In genomic region chr13:111265231-111266000, GRCm38 (mm10) we compare ENCODE assay signal across 19 mouse cellular contexts. TPM values are rescaled to one million over a fixed set of nuclear protein-coding genes. Genes with fewer than 3 reads are reported as not detected.
DNase-seq lines count a peak whose midpoint lies in the region; ATAC-seq and TF ChIP-seq lines count a peak whose summit lies in the region.
"Had no signal": no experiment of that assay in that cellular context is flagged by ENCODE, and none has a peak within 500 bp of the region (broad histone marks: within the 10 kb centered on the region; RNA-seq: fewer than 3 reads in every experiment).

No protein-coding gene starts in this region.

- no peak for TF ChIP-seq CTCF in left cerebral cortex, adult 2 months (IDR thresholded peaks at IDR 0.05)

- no peak for ATAC-seq in forebrain, embryonic 11.5 days (replicated peaks; ENCODE audit: low FRiP score)
- ATAC-seq in CD4-positive, CD25-positive, alpha-beta regulatory T cell, adult 4 months: peak; percentile 76
- ATAC-seq: forebrain, embryonic 16.5 days had no signal

- H3K27me3 ChIP-seq in forebrain, embryonic 10.5 days (ENCODE audit: poor library complexity, severe bottlenecking): no peaks in the 10 kb centered on the region
- no peaks in the 10 kb centered on the region for H3K27me3 ChIP-seq in forebrain, embryonic 11.5 days (ENCODE audit: control insufficient read depth, insufficient read depth, low read length)

- no peak overlapping the region for H3K9ac ChIP-seq in forebrain, embryonic 11.5 days (ENCODE audit: low read length)

- H3K4me2 ChIP-seq in forebrain, embryonic 11.5 days (ENCODE audit: low read depth, low read length, severe bottlenecking): no peak overlapping the region

- 0 out of 2 replicates have a peak overlapping the region, but pooled peaks have one; percentile 1 for H3K27ac ChIP-seq in forebrain, embryonic 10.5 days
- no peak overlapping the region for H3K27ac ChIP-seq in forebrain, embryonic 11.5 days (ENCODE audit: low read depth, low read length)
- H3K27ac ChIP-seq in left cerebral cortex, adult 2 months: peak overlapping the region; percentile 51

- H3K4me1 ChIP-seq in forebrain, embryonic 10.5 days: peaks cover 24% of the 10 kb centered on the region
- no peaks in the 10 kb centered on the region for H3K4me1 ChIP-seq in forebrain, embryonic 11.5 days (replicated peaks; ENCODE audit: control insufficient read depth, insufficient read depth, low read length)

- intact Hi-C loops in left cerebral cortex, adult 2 months (cut with DNase I): no loop called here
- intact Hi-C loops in left cerebral cortex, postnatal 10 days (cut with DNase I): no loop called here

- 56% methylated on average over 4 of the region's 4 CpGs for WGBS in forebrain, embryonic 10.5 days
- 57% methylated on average over 4 of the region's 4 CpGs for WGBS in forebrain, embryonic 11.5 days

- no peaks in the 10 kb centered on the region for H3K36me3 ChIP-seq in forebrain, embryonic 10.5 days (replicated peaks)
- H3K36me3 ChIP-seq in forebrain, embryonic 11.5 days (ENCODE audit: control insufficient read depth, insufficient read depth, low read length): no peaks in the 10 kb centered on the region

- no peak overlapping the region for H3K4me3 ChIP-seq in forebrain, embryonic 10.5 days
- H3K4me3 ChIP-seq in forebrain, embryonic 11.5 days (ENCODE audit: low read depth, low read length): no peak overlapping the region
- no peak overlapping the region for H3K4me3 ChIP-seq in left cerebral cortex, adult 2 months

- no peak for DNase-seq in forebrain, embryonic 10.5 days (ENCODE audit: extremely low spot score, low spot score)
- DNase-seq in forebrain, embryonic 11.5 days (ENCODE audit: low spot score): no peak
- no peak for DNase-seq in left cerebral cortex, adult 2 months (ENCODE audit: extremely low spot score in 1 of 2, low spot score in 2 of 2)
- DNase-seq in left cerebral cortex, postnatal 10 days (ENCODE audit: extremely low spot score in 1 of 2, low spot score in 2 of 2): no peak
- peak; percentile 39 for DNase-seq in induced T-regulatory cell, adult 2 months (ENCODE audit: low read depth)
- DNase-seq in layer of hippocampus, postnatal 25 days (ENCODE audit: extremely low spot score in 1 of 2, low spot score in 1 of 2): no peak
- DNase-seq in spleen, postnatal 4 days (ENCODE audit: low spot score in 2 of 2): no peak
- DNase-seq: cerebellum, postnatal 14 days; kidney, adult 11 months; lung, adult 18-20 months; retina, postnatal 1 day had no signal

- no peaks in the 10 kb centered on the region for H3K9me3 ChIP-seq in forebrain, embryonic 10.5 days
- no peaks in the 10 kb centered on the region for H3K9me3 ChIP-seq in forebrain, embryonic 11.5 days (ENCODE audit: control insufficient read depth, low read length)

RNA-seq across cellular contexts. Expression of gene Actbl2, which starts 10.6 kb away (rescaled TPM):
- not detected in 2 replicates for polyA plus RNA-seq in forebrain, embryonic 10.5 days (2016; fragmentation: Nextera tagmentation; extraction: Ambion mirVana)
- polyA plus RNA-seq in forebrain, embryonic 11.5 days (2014; fragmentation: Nextera tagmentation; extraction: Ambion mirVana): not detected in 2 replicates
- total RNA-seq in left cerebral cortex, adult 2 months (2021): not detected
- not detected for total RNA-seq in left cerebral cortex, postnatal 10 days (2021)
- polyA plus RNA-seq in CD4-positive, CD25-positive, alpha-beta regulatory T cell, adult 4 months (2017; shearing (Covaris generic)): not detected
- not detected for total RNA-seq in layer of hippocampus, postnatal 25 days (2021)
- total RNA-seq: gastrocnemius, adult 8-10 months; hematopoietic stem cell, adult 5-6 weeks; left cerebral cortex, adult 18-20 months had no signal
- polyA plus RNA-seq: forebrain, embryonic 16.5 days; neural tube, embryonic 14.5 days; stomach, embryonic 14.5 days; thymus, postnatal 0 days had no signal
